Mouse (Mus musculus) activated CD4-positive, CD25-positive, alpha-beta regulatory T cell, adult 4 months (primary cell): ENCODE data around the gene Frmd4a. TPM values are rescaled to one million over a fixed set of nuclear protein-coding genes. Genes with fewer than 3 reads are reported as not detected.
"Not testable (repeated sequence)": the region's sequence is repeated elsewhere in the genome, so short reads cannot be mapped to it uniquely, and the experiment has no call there.

Source experiments
- ATAC-seq: one replicate; pipeline ENCODE4 v1.8.0; 2017
- polyA plus RNA-seq, 2 experiments: library from polyadenylated mRNA; unstranded; fragments of 100-300 nt; shearing (Covaris generic); gene quantifications; one replicate each; pipeline ENCODE4 v1.2.1; 2017

Frmd4a gene
- polyA plus RNA-seq, 2 experiments from 2014 or later = 0.61 to 1.2 TPM

DNA sequence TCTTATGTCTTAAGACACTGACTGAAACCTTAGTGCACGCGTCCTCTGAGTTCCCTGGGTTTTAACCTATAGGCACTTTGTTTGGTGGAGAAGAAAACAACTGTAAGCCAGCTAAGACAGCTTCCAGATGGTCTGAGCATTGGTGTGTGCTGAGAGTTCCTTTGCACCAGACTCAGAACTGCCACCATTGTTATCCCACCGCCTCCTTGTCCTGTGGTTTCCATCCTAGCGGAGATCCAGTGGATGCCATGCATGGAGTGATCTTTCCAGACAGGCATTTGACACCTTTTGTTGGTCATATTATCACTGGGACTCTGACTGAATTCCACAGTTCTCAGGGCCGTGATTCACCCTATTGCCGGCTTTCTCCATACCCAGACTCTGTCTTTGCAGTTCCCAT is 205.8 kb downstream of the Frmd4a start:
- ATAC-seq = no peak

DNA sequence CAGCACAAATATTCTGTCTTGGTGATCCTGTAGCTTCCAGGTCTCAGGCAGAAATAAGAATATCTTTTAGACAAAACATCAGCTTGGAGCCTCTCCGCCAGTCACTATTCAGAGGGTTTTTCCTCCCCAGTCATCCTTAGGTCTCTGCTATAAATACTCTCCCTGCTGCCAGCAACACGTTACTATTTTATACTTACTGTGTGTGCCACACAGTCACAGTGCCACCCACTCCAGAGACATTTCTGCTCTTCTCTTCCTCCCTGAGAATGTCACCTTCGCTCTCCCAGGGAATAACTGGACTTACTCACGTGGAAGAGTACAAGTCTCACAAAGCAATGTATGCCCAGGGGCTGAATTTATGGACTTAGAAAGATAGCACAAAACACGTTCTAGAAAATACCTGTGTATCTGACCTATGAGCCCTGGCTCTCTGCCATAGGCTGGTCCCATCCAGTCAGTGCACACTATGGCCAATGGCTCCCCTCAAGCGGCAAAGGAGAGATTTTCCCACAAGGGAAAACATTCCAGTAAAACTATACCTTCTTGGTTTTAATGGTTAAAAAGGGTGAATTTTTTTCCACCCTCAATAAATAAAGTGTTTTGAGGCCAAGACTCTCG is 209.5 kb downstream of the Frmd4a start:
- no peak for ATAC-seq

DNA sequence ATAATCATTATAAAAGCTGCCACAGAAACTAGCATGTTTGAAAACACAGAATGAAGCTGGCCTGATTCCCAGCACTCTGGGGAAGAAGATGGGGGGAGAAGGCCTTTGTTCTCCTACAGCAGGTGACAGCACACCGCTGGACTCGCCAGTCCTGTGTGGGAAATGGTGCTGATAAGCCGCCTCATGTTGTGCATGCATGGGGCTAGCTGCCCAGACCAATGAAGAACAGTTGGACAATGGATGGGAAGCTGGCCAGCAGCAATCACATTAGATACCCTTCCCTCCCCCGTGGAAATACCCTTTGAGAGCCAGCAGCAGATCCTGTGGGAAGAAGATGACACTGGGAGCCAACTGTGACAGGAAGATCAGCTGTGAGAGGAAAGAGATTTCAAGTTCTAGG is 210.0 kb downstream of the Frmd4a start:
- no peak for ATAC-seq

DNA sequence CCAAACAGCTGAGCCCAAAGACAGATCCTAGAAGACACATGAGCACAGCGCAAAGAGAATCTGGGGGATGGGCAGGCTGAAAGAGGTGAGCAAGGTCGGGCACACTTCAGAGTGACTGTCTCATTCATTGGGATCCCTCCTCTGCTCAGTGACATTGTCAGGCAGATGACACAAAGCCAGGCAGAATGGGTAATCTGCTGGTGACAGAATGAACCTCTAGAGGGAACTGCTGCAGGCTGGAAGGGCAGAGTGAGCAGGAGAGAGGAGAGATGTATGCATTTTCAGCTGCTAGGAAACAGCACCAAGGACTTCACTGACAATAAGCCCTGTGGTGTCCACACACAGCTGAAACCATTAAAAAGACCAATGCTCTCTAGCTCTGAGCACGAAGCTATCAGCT is 211.0 kb downstream of the Frmd4a start:
- ATAC-seq = no peak

DNA sequence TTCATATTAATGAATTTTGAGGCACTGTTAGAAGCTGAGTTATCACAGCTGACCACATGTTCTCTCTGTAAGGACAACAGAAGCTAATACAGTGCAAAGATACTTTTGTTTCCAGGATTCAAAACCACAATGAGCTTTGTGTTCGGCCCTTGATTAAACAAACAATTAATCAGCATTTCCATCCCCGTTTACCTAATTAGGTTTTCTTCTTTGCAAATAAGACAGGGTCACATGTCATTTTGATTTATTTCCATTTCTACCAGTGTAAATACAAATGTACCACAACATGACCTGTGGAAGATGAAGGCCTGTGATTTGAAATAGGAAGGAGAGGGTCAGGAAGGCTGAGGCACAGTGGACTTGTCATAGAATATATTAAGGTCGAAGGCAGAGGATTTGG is 214.8 kb downstream of the Frmd4a start:
- ATAC-seq = no peak

DNA sequence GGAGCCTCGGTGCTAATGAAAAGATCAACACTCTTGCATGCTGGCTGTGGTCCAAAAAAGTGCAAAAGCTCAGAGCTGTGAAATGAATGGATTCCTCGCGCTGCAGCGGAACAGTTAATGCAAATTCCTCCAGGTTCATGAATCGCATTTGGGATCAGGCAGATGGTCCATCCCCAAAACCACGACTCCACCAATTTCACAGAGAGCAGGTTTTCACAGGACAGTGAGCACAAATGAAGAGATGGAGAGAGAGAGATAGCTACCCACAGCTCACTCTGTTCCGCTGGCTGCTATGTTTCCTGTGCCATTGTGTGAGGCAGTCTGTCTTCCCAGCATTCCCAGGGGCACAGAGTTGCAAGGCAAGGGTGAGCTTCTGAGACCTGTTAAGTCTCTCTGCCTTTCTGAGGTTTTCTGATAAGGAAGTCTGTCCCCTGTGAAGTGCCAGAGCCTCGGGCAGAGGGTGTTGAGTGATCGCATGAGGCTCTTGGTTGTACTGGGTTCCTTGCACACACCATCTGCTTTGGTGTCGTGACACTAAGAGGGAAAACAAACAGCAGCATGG is 215.3 kb downstream of the Frmd4a start:
- ATAC-seq = no peak

DNA sequence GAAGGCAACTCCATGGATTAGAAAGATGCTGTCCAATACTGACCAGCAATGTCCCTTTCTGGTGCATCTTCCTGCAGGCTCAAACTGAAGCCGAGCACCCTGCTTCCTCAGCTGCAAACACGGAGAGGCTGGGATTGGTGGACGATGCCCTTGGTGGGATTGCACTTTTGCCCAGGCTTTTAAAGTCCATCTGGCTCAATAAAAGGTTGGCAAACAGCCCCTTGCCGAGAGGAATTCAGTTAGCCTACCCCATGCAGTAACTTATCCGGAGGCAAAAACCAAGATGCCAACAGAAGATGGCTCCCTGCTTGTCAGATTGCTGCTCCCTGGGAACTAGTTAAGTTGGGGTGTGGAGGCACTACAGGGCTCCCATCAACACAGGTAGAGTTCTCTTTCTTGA is 220.2 kb downstream of the Frmd4a start:
- ATAC-seq = no peak

DNA sequence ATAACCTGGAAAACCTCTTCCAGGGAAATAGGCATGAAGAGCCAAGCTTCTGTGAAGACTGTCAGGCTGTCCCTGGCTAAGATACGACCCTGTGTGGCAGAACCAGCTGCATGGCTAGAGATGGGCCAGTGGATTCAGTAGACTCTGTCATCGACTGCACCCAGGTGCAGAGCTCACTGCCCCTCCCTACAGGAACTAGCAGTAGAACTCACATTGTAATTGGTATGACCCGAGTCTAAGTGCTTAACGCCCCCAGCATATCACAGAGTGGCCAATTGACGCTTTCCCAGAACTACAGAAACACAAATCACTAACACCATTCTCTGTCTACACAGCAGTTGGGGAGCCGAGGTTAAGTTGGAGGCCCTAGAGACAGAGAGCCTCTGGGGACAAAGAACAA is 232.2 kb downstream of the Frmd4a start:
- no peak for ATAC-seq

DNA sequence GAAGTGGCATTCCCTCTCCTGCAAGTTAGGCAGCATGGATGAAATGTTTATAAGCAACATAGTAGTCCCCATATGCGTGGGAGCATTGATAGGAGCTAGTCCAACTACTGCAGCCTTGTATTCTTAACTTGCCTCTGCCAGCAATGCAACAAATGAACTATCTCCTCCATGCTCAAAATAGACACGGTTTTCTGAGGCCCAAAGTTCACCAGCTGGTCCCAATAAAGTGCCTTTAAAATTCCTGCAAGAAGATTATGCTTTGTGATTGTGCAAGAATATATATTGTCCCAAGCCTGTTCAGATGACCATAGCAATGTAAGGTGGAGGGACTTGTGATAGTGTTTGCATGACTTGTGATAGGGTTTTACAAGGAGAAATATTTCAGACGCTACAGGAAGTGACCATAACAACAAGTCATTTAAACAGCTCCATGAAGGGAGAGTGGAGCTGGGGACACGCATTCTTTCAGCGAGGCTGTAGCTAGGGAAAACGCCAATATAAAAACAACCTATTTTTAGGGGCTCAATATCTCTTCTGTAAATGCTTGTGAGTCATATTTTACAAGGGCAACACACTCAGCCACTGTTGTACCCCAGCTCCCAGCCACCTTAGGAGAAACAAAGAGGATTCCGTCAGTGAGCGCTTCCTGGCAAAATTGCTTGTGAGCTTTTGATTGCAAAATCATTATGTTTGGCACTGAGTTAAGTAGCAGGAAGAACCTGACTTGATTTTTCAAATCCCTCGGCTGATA is 235.2 kb downstream of the Frmd4a start:
- no peak for ATAC-seq

DNA sequence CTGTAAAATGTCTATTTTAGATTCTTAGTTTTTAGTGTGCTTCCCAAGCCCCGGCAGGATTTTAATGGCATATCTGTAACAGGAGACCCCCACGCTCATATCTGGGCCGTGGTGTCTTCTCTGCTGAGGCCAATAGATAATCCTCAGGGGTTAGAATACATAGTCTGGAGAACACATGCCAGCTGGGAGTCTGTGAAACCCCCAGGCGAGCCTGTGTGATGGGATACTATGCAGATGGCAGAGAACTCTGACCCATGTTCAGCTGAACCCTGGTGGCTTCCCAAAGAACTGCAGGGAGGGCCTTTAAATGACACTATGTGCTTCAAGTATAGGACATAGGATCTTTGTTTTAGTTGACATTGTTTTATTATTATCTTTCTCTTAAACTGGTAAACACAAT is 235.8 kb downstream of the Frmd4a start:
- ATAC-seq = no peak

DNA sequence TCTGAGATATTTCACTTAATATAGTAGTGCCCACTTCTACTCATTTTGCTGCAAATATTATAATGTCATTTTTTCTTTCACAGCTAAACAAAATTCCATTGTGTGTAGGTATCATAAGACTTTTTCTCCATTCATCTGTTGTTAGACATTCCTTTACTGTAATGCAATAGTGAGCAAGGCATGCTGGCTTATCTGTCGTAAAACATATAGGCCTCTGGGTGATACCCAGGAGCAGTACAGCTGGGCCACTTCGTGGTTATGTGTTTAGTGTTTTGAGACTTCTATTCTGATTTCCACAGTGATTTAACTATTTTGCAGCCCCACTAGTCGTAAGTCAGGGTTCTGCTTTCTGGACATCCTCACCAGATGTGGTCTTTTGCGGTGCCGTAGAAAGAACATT is 236.6 kb downstream of the Frmd4a start:
- ATAC-seq = no peak

DNA sequence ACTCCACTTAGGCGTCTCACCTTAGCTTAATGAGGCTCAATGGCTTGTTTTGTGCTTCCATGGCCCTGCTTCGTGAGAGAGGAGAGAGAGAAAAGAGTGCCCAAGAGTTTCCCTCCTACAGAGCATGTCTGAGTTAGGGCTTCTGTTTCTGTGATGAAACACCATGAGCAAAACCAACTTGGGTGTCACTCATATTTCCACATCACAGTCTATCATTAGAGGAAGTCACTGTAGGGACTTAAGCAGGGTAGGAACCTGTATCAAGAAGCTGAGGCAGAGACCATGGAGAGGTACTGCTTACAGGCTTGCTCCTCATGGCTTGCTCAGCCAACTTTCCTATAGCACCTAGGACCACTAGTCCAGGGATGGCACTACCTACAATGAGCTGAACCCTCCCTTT is 238.7 kb downstream of the Frmd4a start:
- no peak for ATAC-seq

DNA sequence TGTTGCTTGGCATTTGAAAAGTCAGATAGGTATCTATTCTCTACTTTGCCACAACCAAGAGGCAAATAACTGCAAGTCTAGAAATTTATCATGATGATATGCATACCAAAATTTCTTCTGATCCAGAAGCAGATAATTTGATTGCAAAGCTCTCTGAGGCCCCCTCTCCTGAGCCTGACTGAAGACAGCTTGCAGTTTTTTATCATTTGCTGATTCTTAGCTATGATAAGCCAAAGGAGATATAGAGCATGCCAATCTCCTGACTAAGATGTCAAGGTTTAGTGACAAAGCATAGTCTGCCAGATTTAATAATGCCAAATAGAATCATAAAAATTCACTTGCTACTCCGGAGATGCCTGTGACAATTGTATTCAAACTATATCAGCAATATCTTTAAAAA is 240.1 kb downstream of the Frmd4a start:
- no peak for ATAC-seq

DNA sequence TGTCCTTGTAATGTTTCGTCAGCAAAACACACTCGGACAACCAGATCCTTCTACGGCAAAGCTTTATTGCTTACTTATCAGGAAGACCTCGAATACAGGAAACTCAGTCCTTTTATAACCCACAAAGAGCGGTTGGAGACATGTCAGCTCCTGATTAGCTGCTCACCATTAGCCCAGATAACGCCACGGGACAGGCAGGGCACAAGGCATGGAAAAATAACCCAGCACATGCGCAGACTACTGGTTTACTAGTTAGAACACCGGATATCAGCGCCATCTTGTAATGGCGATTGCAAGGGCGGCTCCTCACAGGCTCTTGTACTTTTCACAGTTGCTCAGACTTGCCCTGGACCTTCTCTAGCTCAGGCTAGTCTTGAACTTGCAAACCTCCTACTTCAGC is 241.3 kb downstream of the Frmd4a start:
- ATAC-seq = not testable (repeated sequence)

DNA sequence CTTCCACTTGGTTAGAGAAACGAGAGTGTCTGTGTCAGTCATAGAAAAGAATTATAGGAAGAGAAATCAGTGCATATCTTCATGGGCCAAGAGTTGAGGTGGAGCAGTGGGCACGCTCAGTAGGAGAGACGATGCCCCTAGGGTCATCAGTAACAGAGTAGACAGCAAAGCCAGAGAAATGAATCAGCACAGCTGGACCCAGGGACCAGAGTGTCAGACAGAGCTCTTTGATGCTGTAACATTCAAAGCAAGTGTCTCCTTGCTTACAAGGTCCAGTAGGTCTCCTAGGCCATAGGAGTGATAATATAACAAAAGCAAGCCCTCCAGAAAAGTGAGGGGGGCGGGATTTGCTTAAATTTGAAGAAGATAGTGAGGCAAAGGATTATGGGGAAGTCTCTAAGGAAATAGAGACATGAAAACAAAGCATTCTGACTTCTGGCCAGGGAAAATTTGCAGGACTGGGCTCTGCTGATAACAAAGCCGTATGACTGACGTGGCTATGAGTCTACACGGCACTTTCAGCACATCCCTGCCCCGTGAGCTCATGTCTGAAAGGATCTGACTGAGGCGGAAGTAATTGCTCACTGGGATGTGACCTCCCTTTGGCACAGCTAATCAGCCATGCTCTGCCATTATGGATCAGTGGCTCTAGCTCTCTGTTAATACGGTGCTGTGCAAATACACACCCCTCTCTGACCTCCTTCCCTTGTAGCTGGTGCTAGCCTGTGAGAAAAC is 243.0 kb downstream of the Frmd4a start:
- no peak for ATAC-seq

DNA sequence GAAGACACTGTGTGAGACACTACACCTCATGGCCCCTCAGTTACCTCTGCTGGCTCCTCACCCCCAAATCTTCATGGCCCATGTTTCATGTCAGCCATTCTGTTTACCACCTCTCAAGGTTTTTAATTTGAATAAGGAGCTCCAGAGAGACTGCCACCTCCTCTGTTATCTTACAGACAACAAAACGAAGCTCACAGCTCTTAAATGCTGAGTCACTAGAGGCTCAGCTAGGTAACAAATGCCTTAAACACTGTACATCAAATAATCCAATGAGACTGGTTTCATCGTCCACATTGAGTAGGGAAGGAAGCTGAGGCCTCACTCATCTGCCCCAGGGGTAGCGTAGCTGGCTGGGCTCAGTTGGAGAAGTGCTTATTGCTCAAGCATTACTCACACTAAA is 245.2 kb downstream of the Frmd4a start:
- ATAC-seq = no peak

DNA sequence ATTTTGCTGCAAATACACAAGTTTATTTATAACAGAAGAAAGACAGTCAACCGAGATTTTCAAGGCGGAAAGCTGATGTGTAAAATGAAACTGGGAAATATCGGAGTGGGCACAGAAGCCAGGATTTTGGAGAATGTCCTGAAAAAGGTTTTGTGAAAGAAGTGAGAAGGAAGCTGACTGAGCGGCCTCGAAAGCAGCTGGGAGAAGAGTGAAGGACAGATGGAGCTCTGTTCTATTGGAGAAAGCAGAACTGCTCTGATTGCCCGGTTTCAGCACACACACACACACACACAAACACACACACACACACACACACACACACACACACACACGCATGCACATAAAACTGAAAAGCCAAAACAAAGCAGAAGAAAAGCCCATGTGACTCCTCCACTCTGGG is 249.9 kb downstream of the Frmd4a start:
- ATAC-seq = no peak

DNA sequence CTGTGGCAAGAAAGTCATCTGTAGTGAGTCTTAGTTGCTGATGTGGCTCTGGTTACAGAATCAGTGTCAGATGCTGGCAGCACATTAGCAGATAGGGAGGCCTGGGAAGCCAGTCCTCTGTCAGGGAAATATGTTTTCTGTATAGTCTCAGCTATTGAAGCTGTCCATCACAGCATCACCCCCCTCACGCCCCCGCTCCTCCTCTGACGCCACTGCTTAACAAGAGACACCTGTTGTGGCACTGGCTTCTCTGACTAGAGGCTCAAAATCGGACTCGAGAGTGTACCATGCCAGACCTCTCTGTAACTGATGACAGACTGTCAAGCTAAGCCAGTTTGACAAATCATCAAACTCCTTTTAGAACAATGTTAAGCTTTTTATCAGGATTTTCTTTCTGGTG is 265.3 kb downstream of the Frmd4a start:
- ATAC-seq = no peak

DNA sequence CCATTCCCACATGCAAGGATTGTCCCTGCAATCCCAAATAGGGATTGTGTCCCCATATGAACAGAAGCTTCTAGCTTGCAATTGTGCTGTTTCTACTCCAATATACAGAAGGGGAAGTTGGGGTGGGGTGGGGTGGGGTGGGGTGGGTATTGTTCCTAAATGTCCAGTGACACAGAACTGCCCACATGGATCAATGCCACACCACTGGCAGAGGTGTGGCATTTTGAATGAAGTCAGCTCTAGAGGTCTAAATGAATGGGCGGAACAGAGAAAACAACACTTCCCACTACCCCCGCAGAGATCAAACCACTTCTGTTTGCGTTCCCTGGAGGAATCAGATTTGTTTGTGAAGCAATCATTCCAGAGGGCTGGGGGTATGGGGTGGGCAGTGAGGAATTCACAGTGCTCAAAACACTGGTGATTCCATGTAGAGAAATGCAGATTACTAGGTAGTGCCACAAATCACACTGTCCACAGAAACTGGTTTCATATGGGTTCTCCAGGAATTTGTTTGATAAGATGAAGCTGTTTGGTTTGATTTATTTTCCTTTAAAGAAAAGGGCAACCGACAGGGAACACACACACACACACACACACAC is 268.3 kb downstream of the Frmd4a start:
- no peak for ATAC-seq

DNA sequence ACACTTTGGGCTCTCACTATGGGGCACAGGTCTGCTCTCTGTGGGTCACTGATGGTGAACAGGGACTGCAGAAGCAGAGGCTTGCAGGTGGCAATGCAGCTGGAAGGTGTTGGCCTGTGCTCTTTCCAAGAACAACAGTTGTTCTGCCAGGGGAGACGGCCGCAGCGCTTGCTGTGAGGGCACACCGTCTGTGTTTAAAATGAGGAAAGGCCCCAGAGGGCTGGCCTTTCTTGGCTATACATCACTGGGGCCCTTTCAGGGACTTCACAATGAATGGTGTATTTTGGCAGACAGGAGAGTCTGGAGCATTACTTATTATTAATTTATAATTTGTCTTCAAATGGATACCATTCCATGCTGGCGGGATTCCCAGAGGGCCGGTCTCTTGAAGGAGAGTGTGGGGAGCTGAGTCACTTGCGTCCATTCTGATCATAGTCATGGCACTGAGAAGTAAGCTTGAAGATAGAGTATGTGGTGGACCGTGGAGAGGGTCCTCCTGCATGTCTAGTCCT is 268.9 kb downstream of the Frmd4a start:
- no peak for ATAC-seq

DNA sequence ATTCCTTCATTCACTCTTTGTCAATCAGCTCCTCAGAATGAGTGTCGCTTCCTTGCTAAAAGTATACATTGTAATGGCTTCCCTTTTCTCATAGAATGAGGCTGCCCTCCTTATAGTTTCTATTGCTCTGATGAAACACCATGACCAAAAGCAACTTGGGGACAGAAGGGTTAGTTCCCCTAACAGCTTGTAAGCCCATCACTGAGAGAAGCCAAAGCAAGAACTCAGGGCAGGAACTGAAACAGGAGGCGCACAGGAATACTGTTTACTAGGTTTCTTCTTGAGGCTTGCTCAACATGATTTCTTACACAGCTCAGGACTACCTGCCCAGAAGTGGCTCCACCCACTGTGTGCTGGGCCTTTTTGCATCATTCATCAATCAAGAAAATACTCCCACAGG is 273.0 kb downstream of the Frmd4a start:
- no peak for ATAC-seq

DNA sequence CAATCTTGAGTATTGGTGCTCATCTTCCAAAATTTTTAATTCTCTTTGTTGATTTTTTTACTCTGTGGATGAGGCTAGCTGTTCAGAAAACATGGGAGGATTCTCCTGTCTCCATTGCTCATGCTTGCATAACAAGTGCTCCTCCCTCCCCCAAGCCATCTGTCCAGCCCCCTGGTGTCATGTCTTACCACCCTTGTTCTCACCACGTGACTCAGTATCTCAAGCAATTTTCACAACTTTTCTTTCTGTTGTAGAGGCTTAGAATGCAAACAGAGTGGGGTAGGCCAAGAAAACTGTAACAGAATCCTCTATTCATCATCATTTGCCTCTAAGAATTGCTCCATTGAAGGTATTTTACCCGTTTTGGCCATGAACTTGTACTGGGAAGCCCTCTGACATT is 273.6 kb downstream of the Frmd4a start:
- no peak for ATAC-seq

DNA sequence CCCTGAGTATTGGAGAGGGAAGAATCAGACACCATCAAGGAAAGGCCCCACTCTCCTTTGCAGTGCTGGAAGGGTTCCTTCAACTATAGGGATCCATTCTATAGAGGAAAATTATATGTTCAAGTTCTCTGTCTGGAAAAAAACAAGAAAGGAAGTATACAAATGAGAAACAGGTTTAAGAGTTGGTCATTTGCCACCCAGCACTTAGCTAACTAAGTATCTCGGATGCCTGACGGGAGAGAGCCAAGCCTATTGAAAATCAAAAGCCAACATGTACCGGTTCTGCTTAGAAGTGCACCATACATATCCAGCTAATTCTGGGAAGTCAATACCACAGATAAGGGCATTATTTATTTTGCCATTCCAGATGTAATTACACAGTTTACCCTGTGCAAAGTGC is 274.2 kb downstream of the Frmd4a start:
- no peak for ATAC-seq
